Mouse (Mus musculus) hindbrain, embryonic 12.5 days (tissue): ENCODE results near the gene Exoc2. TPM values are rescaled to one million over a fixed set of nuclear protein-coding genes. Genes with fewer than 3 reads are reported as not detected.
A peak's percentile ranks its signal among the peaks of the same experiment; 100 is the strongest.

ENCODE experiments used
- ATAC-seq: fragments of 200-750 bp; cut with Nextera tagmentation; 2 replicates; pipeline ENCODE4 v1.8.0; 2017; ENCODE audit warnings: moderate TSS enrichment; ENCODE audit not compliant: low FRiP score
- H3K27ac ChIP-seq: fragments of 300-500 bp; sonication (generic); 2 replicates; pipeline ENCODE4 v1.5.1; 2016; ENCODE audit warnings: mild to moderate bottlenecking
- H3K27me3 ChIP-seq: fragments of 300-500 bp; sonication (generic); 2 replicates; pipeline ENCODE4 v1.6.1; 2016; ENCODE audit warnings: mild to moderate bottlenecking
- H3K36me3 ChIP-seq: fragments of 300-500 bp; sonication (generic); 2 replicates; pipeline ENCODE4 v1.6.1; 2016; ENCODE audit warnings: mild to moderate bottlenecking
- H3K4me1 ChIP-seq: fragments of 300-500 bp; sonication (generic); 2 replicates; pipeline ENCODE4 v1.6.1; 2016
- H3K4me2 ChIP-seq: fragments of 300-500 bp; sonication (generic); replicated peaks from 2 replicates; pipeline ENCODE4 v1.6.1; 2016; ENCODE audit warnings: mild to moderate bottlenecking
- H3K4me3 ChIP-seq: fragments of 300-500 bp; sonication (generic); 2 replicates; pipeline ENCODE4 v1.5.1; 2016; ENCODE audit warnings: mild to moderate bottlenecking
- H3K9ac ChIP-seq: fragments of 300-500 bp; sonication (generic); 2 replicates; pipeline ENCODE4 v1.6.1; 2016; ENCODE audit warnings: mild to moderate bottlenecking, moderate library complexity
- H3K9me3 ChIP-seq: fragments of 300-500 bp; sonication (generic); replicated peaks from 2 replicates; pipeline ENCODE4 v1.6.1; 2016; ENCODE audit warnings: mild to moderate bottlenecking
- WGBS: fragments of 180-500 bp; shearing (Covaris S2); methylation state at CpG from one replicate; pipeline ENCODE4 v1.1.7; 2016; 5-methylcytosine and 5-hydroxymethylcytosine counted together
- polyA plus RNA-seq: library from polyadenylated mRNA; unstranded; fragments of >200 nt; fragmentation: Nextera tagmentation; extraction: Ambion mirVana; gene quantifications from 2 replicates; pipeline ENCODE4 v1.2.1, GENCODE M21; 2016

Gene Exoc2
- polyA plus RNA-seq, 1 experiment from 2014 or later, result 45.8 TPM

DNA sequence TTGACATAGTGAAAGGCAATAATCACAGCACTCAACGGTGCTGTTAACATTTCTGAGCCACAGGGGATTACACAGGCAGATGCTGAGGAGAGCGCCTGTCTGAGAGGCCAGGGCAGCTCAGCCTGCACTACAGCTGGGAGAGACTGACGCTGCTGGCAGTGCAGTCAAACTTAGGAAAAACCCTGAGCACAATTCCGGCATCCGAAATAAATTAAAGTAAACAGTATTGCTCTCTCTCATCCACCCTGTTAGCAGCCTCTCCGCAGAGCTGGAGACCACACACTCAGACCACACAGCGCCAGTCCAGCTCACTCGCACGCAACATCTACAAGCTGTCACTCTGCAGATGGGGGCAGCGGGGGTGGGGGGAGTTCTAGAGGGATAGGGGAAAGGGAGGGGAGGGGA, 7.4 kb downstream of the Exoc2 start:
- Histone ChIP-seq H3K27me3 (no peaks in the 10 kb centered on the region), H3K36me3 (no peaks in the 10 kb centered on the region), H3K27ac (no peak overlapping the region), H3K9ac (peak overlapping the region; percentile 51), H3K9me3 (no peaks in the 10 kb centered on the region), H3K4me2 (peak overlapping the region; percentile 48), H3K4me3 (no peak overlapping the region), H3K4me1 (peaks cover 14% of the 10 kb centered on the region)
- WGBS, result 9% methylated on average over 10 of the region's 10 CpGs
- ATAC-seq, result peak; percentile 39; the same call in 1 of the 2 replicates

DNA sequence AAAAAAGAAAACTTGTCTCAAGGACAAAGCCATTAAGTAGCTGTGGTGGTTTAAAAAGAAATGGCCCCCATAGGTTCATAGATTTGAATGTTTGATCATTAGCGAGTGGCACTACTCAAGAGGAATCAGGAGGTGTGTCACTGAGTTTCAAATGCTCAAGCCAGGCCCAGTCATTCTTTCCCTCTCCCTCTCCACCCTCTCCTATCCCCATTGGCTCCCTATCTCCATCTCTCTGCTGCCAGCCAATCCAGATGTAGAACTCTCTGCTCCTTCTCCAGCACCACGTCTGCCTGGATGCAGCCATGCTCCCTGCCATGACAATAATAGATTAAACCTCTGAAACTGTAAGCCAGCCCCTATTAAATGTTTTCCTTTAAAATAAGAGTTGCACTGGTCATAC, 12.0 kb downstream of the Exoc2 start:
- Histone ChIP-seq H3K4me2 (no peak overlapping the region), H3K9me3 (no peaks in the 10 kb centered on the region), H3K9ac (no peak overlapping the region), H3K4me1 (peaks cover 16% of the 10 kb centered on the region), H3K27ac (no peak overlapping the region), H3K4me3 (no peak overlapping the region), H3K36me3 (no peaks in the 10 kb centered on the region), H3K27me3 (no peaks in the 10 kb centered on the region)
- WGBS, result 63% methylated on average over 2 of the region's 2 CpGs
- no peak for ATAC-seq

DNA sequence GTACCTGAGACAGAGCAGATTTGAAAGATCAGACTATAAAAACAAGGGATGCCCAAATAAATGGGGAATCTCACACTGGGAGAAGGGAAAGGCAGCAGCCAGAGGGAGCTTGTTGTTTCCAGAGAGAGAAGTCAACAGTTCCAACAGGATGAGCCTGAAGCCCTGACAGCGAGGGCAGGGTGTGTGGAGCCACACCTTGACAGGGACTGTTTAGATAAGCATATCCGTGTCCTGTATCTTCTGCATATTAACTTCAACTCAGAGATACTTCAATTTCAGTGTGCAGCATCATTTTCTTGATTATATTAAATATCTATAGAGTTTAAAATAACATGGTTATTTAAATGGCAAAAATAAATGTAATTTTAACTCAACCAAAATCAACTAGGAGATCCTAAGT, 13.2 kb downstream of the Exoc2 start:
- 92% methylated on average over 2 of the region's 2 CpGs for WGBS
- no peak for ATAC-seq
- peaks cover 7% of the 10 kb centered on the region for H3K4me1 ChIP-seq

DNA sequence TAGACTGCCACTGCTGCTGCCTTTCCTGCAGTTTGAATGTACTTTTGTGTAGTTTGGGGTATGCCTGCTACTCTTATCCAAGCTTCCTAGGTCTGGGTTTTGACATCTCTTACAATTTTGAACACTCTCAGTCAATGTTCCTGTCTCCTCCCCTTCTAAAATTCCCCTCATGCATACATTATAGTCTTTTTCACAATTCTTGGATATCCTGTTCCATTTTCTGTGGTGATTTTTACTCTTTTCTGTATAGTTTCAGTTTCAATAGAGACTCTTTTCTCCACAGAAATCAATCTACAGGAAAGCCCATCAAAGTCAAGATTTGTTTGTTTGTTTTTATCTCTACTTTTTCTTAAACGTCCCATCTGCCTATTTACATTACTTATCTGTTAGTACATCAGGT, 20.3 kb downstream of the Exoc2 start:
- Histone ChIP-seq H3K4me1 (no peaks in the 10 kb centered on the region), H3K9me3 (no peaks in the 10 kb centered on the region), H3K36me3 (no peaks in the 10 kb centered on the region), H3K27me3 (no peaks in the 10 kb centered on the region), H3K4me2 (no peak overlapping the region), H3K4me3 (no peak overlapping the region), H3K9ac (no peak overlapping the region), H3K27ac (no peak overlapping the region)
- 85% methylated on average over 1 of the region's 1 CpGs for WGBS
- ATAC-seq, result no peak

More for the DNA sequence above, 13.2 kb downstream of the Exoc2 start:
- Histone ChIP-seq H3K9ac (no peak overlapping the region), H3K27me3 (no peaks in the 10 kb centered on the region), H3K27ac (no peak overlapping the region), H3K36me3 (no peaks in the 10 kb centered on the region), H3K4me2 (no peak overlapping the region), H3K9me3 (no peaks in the 10 kb centered on the region), H3K4me3 (no peak overlapping the region)

DNA sequence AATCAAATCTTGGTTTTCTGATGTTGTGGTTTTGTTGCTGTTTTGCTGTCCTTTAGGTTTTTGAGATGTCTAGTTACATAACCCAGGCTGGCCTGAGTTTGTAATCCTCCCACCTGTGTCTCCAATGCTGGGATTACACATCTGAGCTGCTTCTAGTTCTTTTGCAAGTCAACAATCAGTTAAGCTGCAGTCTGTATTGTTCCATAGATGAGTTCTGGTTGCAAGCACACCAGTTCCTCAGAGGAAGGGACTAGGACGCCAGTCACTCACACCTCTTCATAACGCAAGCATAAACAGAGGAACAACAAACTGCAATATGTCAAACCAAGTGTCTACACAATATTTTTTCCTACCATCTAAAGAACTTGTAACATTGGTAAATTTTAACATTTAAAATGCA, 21.8 kb downstream of the Exoc2 start:
- Histone ChIP-seq H3K36me3 (no peaks in the 10 kb centered on the region), H3K4me3 (no peak overlapping the region), H3K9me3 (no peaks in the 10 kb centered on the region), H3K27ac (no peak overlapping the region), H3K27me3 (no peaks in the 10 kb centered on the region), H3K9ac (no peak overlapping the region), H3K4me1 (no peaks in the 10 kb centered on the region), H3K4me2 (no peak overlapping the region)
- 90% methylated on average over 2 of the region's 2 CpGs for WGBS
- ATAC-seq, result no peak

DNA sequence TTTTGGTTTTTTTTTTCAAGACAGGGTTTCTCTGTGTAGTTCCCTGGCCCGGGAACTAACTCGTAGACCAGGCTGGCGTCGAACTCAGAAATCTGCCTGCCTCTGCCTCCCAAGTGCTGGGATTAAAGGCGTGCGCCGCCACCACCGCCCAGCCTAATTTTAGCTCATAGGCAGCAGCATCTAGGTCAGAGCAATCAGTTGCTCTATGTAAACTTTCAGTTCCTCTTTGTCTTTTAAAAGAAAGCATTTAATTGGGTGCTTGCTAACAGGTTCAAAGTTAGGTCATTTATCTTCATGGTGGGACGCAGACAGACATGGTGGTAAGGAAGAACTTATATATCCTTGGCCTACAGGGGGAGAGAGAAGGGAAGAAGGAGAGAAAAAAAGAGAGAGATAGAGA, 24.7 kb downstream of the Exoc2 start:
- Histone ChIP-seq H3K4me3 (no peak overlapping the region), H3K4me1 (no peaks in the 10 kb centered on the region), H3K27ac (no peak overlapping the region), H3K9ac (no peak overlapping the region), H3K36me3 (no peaks in the 10 kb centered on the region), H3K27me3 (no peaks in the 10 kb centered on the region), H3K9me3 (no peaks in the 10 kb centered on the region), H3K4me2 (no peak overlapping the region)
- ATAC-seq, result no peak
- WGBS, result 96% methylated on average over 9 of the region's 9 CpGs

DNA sequence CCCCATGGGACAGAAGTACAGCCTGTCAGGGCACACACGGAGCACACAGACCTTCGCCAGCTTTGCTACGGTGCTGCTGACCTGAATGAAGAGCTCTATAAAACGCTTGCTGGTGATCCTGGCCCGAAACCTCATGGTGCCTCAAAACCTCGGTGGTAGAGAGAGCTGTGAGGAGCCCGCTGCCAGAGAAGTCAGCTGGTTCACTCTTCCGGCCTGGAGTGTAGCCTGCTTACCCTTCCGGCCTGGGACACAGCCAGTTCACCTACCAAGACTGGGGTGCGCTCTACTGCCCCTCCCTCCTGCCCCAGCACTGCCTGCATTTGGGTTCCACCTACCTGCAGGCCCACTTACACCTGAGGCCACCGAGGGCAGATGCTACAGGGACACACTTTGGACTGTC, 26.4 kb downstream of the Exoc2 start, which contains the start of gene Hus1b:
Hus1b (minus strand) TSS at position 220 of the 400 bp plus-strand sequence.
- Histone ChIP-seq H3K27ac (no peak within 1 kb of the TSS), H3K27me3 (no peaks in the 10 kb centered on the region), H3K9me3 (no peaks in the 10 kb centered on the region), H3K4me2 (no peak within 1 kb of the TSS), H3K9ac (no peak within 1 kb of the TSS), H3K4me3 (no peak within 1 kb of the TSS), H3K4me1 (no peaks in the 10 kb centered on the region), H3K36me3 (no peaks in the 10 kb centered on the region)
- no peak for ATAC-seq
- 91% methylated on average over 11 of the region's 11 CpGs for WGBS

DNA sequence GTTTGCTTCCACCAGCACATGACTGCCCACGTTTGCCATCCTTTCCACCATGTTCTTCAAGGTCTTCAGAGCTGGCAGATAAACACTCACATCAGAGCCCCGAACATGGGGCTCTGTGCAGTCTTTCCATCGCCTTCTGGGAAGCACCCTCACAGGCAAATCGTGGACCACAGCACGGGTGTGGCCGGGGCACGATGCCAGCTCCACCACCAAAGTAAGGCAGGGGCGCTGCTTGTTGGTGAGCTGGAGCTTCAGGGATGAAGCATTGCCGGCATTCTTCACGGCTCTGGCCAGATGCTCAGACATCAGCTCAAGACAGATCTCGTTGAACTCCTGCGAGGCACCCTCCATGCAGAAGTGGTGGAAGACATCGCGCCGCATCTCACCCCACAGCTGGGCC, 26.8 kb downstream of the Exoc2 start:
- Histone ChIP-seq H3K4me1 (no peaks in the 10 kb centered on the region), H3K4me3 (no peak overlapping the region), H3K9me3 (no peaks in the 10 kb centered on the region), H3K36me3 (no peaks in the 10 kb centered on the region), H3K27ac (no peak overlapping the region), H3K4me2 (no peak overlapping the region), H3K27me3 (no peaks in the 10 kb centered on the region), H3K9ac (no peak overlapping the region)
- no peak for ATAC-seq
- 93% methylated on average over 15 of the region's 15 CpGs for WGBS

DNA sequence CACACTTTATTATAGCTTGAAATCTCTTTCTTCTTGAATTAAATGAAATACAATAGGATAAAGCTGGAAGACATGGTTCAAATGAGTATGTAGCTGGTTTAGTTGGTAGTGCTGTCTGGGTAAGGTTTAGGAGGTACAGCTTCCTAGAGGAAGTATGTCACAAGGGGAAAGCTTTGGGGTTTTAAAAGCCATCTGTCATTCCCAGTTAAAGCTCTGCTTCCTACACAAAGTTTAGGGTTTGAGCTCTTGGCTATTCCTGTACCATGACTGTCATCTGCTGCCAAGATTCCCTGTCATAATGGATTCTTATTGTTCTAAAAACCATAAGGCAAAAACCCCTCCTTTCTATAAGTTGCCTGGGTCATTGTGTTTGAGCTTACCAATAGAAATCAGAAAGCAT, 28.1 kb downstream of the Exoc2 start:
- Histone ChIP-seq H3K4me1 (no peaks in the 10 kb centered on the region), H3K27ac (no peak overlapping the region), H3K36me3 (no peaks in the 10 kb centered on the region)

DNA sequence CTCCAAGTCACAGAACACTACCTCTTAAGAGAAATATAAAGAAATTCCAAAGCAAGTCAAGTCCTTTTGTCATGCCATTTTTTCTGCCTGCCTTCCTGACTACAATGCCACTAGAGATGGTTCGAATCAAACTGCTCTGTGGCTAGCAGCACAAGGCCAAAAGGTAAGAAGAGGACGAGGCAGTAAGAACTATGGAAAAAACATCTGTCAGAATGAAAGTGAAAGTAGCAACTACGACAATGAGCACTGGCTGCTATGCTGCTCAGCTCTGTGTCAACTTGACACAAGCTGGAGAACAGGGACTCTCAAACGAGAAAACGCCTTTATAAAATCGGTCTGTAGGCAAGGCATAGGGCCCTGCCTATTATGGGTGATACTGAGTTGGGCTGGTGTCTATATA, 40.9 kb downstream of the Exoc2 start:
- peaks cover 6% of the 10 kb centered on the region; the same call in 1 of the 2 replicates for H3K36me3 ChIP-seq
- WGBS, result 74% methylated on average over 6 of the region's 6 CpGs
- no peaks in the 10 kb centered on the region for H3K4me1 ChIP-seq
- ATAC-seq, result no peak
- no peak overlapping the region for H3K27ac ChIP-seq
- H3K4me3 ChIP-seq, result no peak overlapping the region
- H3K27me3 ChIP-seq, result no peaks in the 10 kb centered on the region
- H3K9ac ChIP-seq, result no peak overlapping the region
- H3K9me3 ChIP-seq, result no peaks in the 10 kb centered on the region
- H3K4me2 ChIP-seq, result no peak overlapping the region

More for the DNA sequence above, 28.1 kb downstream of the Exoc2 start:
- no peak overlapping the region for H3K9ac ChIP-seq
- no peaks in the 10 kb centered on the region for H3K27me3 ChIP-seq
- H3K4me2 ChIP-seq, result no peak overlapping the region
- no peak for ATAC-seq
- H3K9me3 ChIP-seq, result no peaks in the 10 kb centered on the region
- no peak overlapping the region for H3K4me3 ChIP-seq

DNA sequence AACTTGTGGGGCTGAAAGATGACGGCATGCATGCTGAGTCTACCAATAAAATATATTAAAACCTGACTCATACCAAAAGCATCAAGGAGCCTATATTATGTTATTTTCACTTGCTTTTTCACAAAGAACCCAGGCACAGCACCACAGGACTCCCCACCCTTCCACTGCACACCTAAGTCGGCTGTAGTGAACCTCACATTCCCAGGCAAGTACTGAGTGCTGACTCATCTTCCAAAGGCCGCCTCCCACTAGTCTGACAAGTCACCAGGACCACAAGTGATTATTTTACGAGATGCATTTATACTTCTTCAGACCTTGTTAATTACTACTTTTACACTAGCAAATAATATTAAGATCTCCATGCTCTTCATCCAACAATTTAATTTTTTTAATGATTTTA, 42.3 kb downstream of the Exoc2 start:
- Histone ChIP-seq H3K4me3 (no peak overlapping the region), H3K4me2 (no peak overlapping the region), H3K36me3 (peaks cover 6% of the 10 kb centered on the region; the same call in 1 of the 2 replicates), H3K27me3 (no peaks in the 10 kb centered on the region), H3K4me1 (no peaks in the 10 kb centered on the region), H3K27ac (no peak overlapping the region), H3K9me3 (no peaks in the 10 kb centered on the region), H3K9ac (no peak overlapping the region)
- 79% methylated on average over 4 of the region's 4 CpGs for WGBS
- ATAC-seq, result no peak

DNA sequence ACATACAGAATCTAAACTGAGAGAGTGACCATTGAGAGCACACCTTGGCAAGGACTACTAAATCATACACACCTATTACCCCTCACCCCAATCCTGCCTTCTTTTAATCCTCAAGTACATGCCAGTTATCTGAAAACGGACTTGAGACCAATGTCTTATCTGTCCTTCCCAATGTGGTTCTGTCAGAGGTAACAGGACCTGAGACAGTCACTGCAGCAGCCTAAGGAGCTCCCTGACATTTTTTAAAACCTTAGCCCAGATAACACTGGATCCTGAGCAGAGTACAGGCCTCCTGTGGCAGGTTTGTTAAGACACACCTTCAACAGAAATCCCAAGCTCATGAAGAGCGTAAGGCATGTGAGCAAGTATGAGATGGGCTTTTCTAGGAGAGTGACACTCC, 44.8 kb downstream of the Exoc2 start:
- ATAC-seq, result no peak
- no peak overlapping the region for H3K4me2 ChIP-seq
- H3K9ac ChIP-seq, result no peak overlapping the region
- H3K27ac ChIP-seq, result no peak overlapping the region
- no peaks in the 10 kb centered on the region for H3K9me3 ChIP-seq
- no peak overlapping the region for H3K4me3 ChIP-seq
- WGBS, result 92% methylated on average over 2 of the region's 2 CpGs
- H3K4me1 ChIP-seq, result no peaks in the 10 kb centered on the region
- H3K27me3 ChIP-seq, result no peaks in the 10 kb centered on the region
- peaks cover 10% of the 10 kb centered on the region; the same call in 1 of the 2 replicates for H3K36me3 ChIP-seq

DNA sequence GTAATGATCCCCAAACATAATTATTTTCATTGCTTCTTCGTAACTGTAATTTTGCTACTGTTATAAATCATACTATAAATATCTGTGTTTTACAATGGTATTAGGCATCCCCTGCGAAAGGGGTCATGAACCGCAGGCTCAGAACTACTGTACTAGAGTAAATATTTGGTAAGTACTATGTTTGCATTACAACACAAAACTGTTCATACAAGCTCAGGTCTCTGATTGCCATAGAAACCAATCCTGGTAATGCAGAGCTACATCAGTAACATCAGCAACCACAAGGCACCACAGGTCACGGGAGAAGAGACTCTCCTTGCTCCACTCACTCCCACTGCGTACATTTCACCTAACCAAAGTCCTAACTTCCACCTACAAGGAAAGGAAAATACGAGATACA, 49.6 kb downstream of the Exoc2 start:
- Histone ChIP-seq H3K27me3 (no peaks in the 10 kb centered on the region), H3K4me3 (no peak overlapping the region), H3K4me1 (no peaks in the 10 kb centered on the region), H3K36me3 (peaks cover 4% of the 10 kb centered on the region), H3K4me2 (no peak overlapping the region), H3K27ac (no peak overlapping the region), H3K9me3 (no peaks in the 10 kb centered on the region), H3K9ac (no peak overlapping the region)
- WGBS, result 91% methylated on average over 6 of the region's 6 CpGs
- ATAC-seq, result no peak
